Mouse (Mus musculus): ENCODE measurements around the gene Wfdc12. TPM values are rescaled to one million over a fixed set of nuclear protein-coding genes. Genes with fewer than 3 reads are reported as not detected.

The Wfdc12 gene
- polyA plus RNA-seq, 1 experiment = not detected

- Histone ChIP-seq H3K27me3 (ENCODE audit: control insufficient read depth) (no peaks in the 10 kb centered on the region), H3K4me1 (ENCODE audit: control insufficient read depth) (no peaks in the 10 kb centered on the region), H3K4me3 (replicated peaks) (no peak within 1 kb of the TSS), H3K9me3 (ENCODE audit: control insufficient read depth, low read length) (no peaks in the 10 kb centered on the region; the same call in 1 of the 2 replicates), H3K36me3 (ENCODE audit: control insufficient read depth) (no peaks in the 10 kb centered on the region)
- TF ChIP-seq TAL1 (IDR thresholded peaks at IDR 0.05; ENCODE audit: low read length) (no peak), GATA1 (IDR thresholded peaks at IDR 0.05; ENCODE audit: low read length) (no peak)
These were observed 9.4 kb upstream of the Wfdc12 start, which contains the start of gene Wfdc15a for GRCm38 (mm10) chr2:164199626-164200327. Gene Wfdc15a (minus strand): TSS chr2:164200130.

GRCm38 (mm10) chr2:164196700-164196990 is 6.2 kb upstream of the Wfdc12 start:
- no peaks in the 10 kb centered on the region; the same call in 1 of the 2 replicates for H3K9me3 ChIP-seq (ENCODE audit: control insufficient read depth, low read length)
- no peaks in the 10 kb centered on the region for H3K36me3 ChIP-seq (ENCODE audit: control insufficient read depth)
- no peak for TF ChIP-seq GATA1 (IDR thresholded peaks at IDR 0.05; ENCODE audit: low read length)
- no peak for TF ChIP-seq TAL1 (IDR thresholded peaks at IDR 0.05; ENCODE audit: low read length)
- no peaks in the 10 kb centered on the region for H3K27me3 ChIP-seq (ENCODE audit: control insufficient read depth)
- H3K4me1 ChIP-seq (ENCODE audit: control insufficient read depth) = no peaks in the 10 kb centered on the region
- no peak overlapping the region for H3K4me3 ChIP-seq (replicated peaks)

GRCm38 (mm10) chr2:164195971-164196699 is 5.7 kb upstream of the Wfdc12 start:
- no peak for TF ChIP-seq TAL1 (IDR thresholded peaks at IDR 0.05; ENCODE audit: low read length)
- TF ChIP-seq GATA1 (IDR thresholded peaks at IDR 0.05; ENCODE audit: low read length) = no peak
- no peak overlapping the region for H3K4me3 ChIP-seq (replicated peaks)
- no peaks in the 10 kb centered on the region for H3K27me3 ChIP-seq (ENCODE audit: control insufficient read depth)
- no peaks in the 10 kb centered on the region for H3K4me1 ChIP-seq (ENCODE audit: control insufficient read depth)
- no peaks in the 10 kb centered on the region for H3K36me3 ChIP-seq (ENCODE audit: control insufficient read depth)
- no peaks in the 10 kb centered on the region; the same call in 1 of the 2 replicates for H3K9me3 ChIP-seq (ENCODE audit: control insufficient read depth, low read length)

GRCm38 (mm10) chr2:164194959-164195630 is 4.7 kb upstream of the Wfdc12 start:
- no peak overlapping the region for H3K4me3 ChIP-seq (replicated peaks)
- no peak for TF ChIP-seq GATA1 (IDR thresholded peaks at IDR 0.05; ENCODE audit: low read length)
- TF ChIP-seq TAL1 (IDR thresholded peaks at IDR 0.05; ENCODE audit: low read length) = no peak

GRCm38 (mm10) chr2:164192279-164192678 is 1.9 kb upstream of the Wfdc12 start:
- TF ChIP-seq GATA1 (IDR thresholded peaks at IDR 0.05; ENCODE audit: low read length) (no peak), TAL1 (IDR thresholded peaks at IDR 0.05; ENCODE audit: low read length) (no peak)
- Histone ChIP-seq H3K9me3 (ENCODE audit: control insufficient read depth, low read length) (no peaks in the 10 kb centered on the region), H3K27me3 (ENCODE audit: control insufficient read depth) (no peaks in the 10 kb centered on the region), H3K4me1 (ENCODE audit: control insufficient read depth) (no peaks in the 10 kb centered on the region), H3K4me3 (replicated peaks) (no peak overlapping the region), H3K36me3 (ENCODE audit: control insufficient read depth) (no peaks in the 10 kb centered on the region)

More at GRCm38 (mm10) chr2:164194959-164195630, 4.7 kb upstream of the Wfdc12 start:
- no peaks in the 10 kb centered on the region for H3K36me3 ChIP-seq (ENCODE audit: control insufficient read depth)
- H3K4me1 ChIP-seq (ENCODE audit: control insufficient read depth) = no peaks in the 10 kb centered on the region
- H3K9me3 ChIP-seq (ENCODE audit: control insufficient read depth, low read length) = no peaks in the 10 kb centered on the region; the same call in 1 of the 2 replicates
- H3K27me3 ChIP-seq (ENCODE audit: control insufficient read depth) = no peaks in the 10 kb centered on the region

GRCm38 (mm10) chr2:164188722-164189121 is 1.7 kb downstream of the Wfdc12 start:
- Histone ChIP-seq H3K9me3 (ENCODE audit: control insufficient read depth, low read length) (peaks cover 2% of the 10 kb centered on the region; the same call in 1 of the 2 replicates), H3K4me3 (replicated peaks) (no peak overlapping the region), H3K4me1 (ENCODE audit: control insufficient read depth) (no peaks in the 10 kb centered on the region; the same call in 1 of the 2 replicates), H3K27me3 (ENCODE audit: control insufficient read depth) (no peaks in the 10 kb centered on the region), H3K36me3 (ENCODE audit: control insufficient read depth) (no peaks in the 10 kb centered on the region)
- TF ChIP-seq TAL1 (IDR thresholded peaks at IDR 0.05; ENCODE audit: low read length) (no peak), GATA1 (IDR thresholded peaks at IDR 0.05; ENCODE audit: low read length) (no peak)

- H3K27me3 ChIP-seq (ENCODE audit: control insufficient read depth) = no peaks in the 10 kb centered on the region
- no peaks in the 10 kb centered on the region; the same call in 1 of the 2 replicates for H3K4me1 ChIP-seq (ENCODE audit: control insufficient read depth)
- no peaks in the 10 kb centered on the region for H3K36me3 ChIP-seq (ENCODE audit: control insufficient read depth)
- peaks cover 2% of the 10 kb centered on the region; the same call in 1 of the 2 replicates for H3K9me3 ChIP-seq (ENCODE audit: control insufficient read depth, low read length)
- no peak overlapping the region for H3K4me3 ChIP-seq (replicated peaks)
- TF ChIP-seq TAL1 (IDR thresholded peaks at IDR 0.05; ENCODE audit: low read length) = no peak
- no peak for TF ChIP-seq GATA1 (IDR thresholded peaks at IDR 0.05; ENCODE audit: low read length)
These were observed 6.2 kb downstream of the Wfdc12 start for GRCm38 (mm10) chr2:164184145-164184719.

GRCm38 (mm10) chr2:164183340-164183739 is 7.1 kb downstream of the Wfdc12 start:
- TF ChIP-seq GATA1 (IDR thresholded peaks at IDR 0.05; ENCODE audit: low read length) (no peak), TAL1 (IDR thresholded peaks at IDR 0.05; ENCODE audit: low read length) (no peak)
- H3K9me3 ChIP-seq (ENCODE audit: control insufficient read depth, low read length) = peaks cover 2% of the 10 kb centered on the region; the same call in 1 of the 2 replicates
- no peaks in the 10 kb centered on the region for H3K36me3 ChIP-seq (ENCODE audit: control insufficient read depth)
- no peaks in the 10 kb centered on the region for H3K27me3 ChIP-seq (ENCODE audit: control insufficient read depth)
- H3K4me1 ChIP-seq (ENCODE audit: control insufficient read depth) = no peaks in the 10 kb centered on the region; the same call in 1 of the 2 replicates
- no peak overlapping the region for H3K4me3 ChIP-seq (replicated peaks)
